Mouse (Mus musculus) kidney, postnatal 0 days (tissue): ENCODE data around the gene 9930021J03Rik. TPM values are rescaled to one million over a fixed set of nuclear protein-coding genes. Genes with fewer than 3 reads are reported as not detected.

Experiments used
- ATAC-seq: fragments of 200-750 bp; cut with Nextera tagmentation; replicated peaks from 2 replicates; pipeline ENCODE4 v1.8.0; 2017; ENCODE audit warnings: low read depth, moderate number of reproducible peaks, moderate TSS enrichment, moderate library complexity; ENCODE audit not compliant: low FRiP score
- DNase-seq: peaks from one replicate; pipeline ENCODE4 v3.0.0-alpha.2; 2016; ENCODE audit warnings: low spot score
- H3K27ac ChIP-seq: fragments of 300-500 bp; sonication (generic); 2 replicates; pipeline ENCODE4 v1.5.1; 2014; ENCODE audit warnings: mild to moderate bottlenecking
- H3K27me3 ChIP-seq: fragments of 300-500 bp; sonication (generic); 2 replicates; pipeline ENCODE4 v1.6.1; 2014; ENCODE audit warnings: low read length, mixed read lengths; ENCODE audit not compliant: insufficient read depth
- H3K36me3 ChIP-seq: fragments of 300-500 bp; sonication (generic); 2 replicates; pipeline ENCODE4 v1.6.1; 2014; ENCODE audit warnings: low read length, mixed read lengths; ENCODE audit not compliant: insufficient read depth
- H3K4me1 ChIP-seq: fragments of 300-500 bp; sonication (generic); replicated peaks from 2 replicates; pipeline ENCODE4 v1.6.1; 2014; ENCODE audit warnings: antibody characterized with exemption, low read length, mixed read lengths; ENCODE audit not compliant: insufficient read depth
- H3K4me2 ChIP-seq: fragments of 300-500 bp; sonication (generic); 2 replicates; pipeline ENCODE4 v1.6.1; 2014; ENCODE audit warnings: mild to moderate bottlenecking, low read length, moderate library complexity, mixed read lengths
- H3K4me3 ChIP-seq: fragments of 300-500 bp; sonication (generic); replicated peaks from 2 replicates; pipeline ENCODE4 v1.5.1; 2014; ENCODE audit warnings: low read depth, low read length
- H3K9ac ChIP-seq: fragments of 300-500 bp; sonication (generic); 2 replicates; pipeline ENCODE4 v1.6.1; 2014; ENCODE audit warnings: low read depth, low read length
- H3K9me3 ChIP-seq: fragments of 300-500 bp; sonication (generic); replicated peaks from 2 replicates; pipeline ENCODE4 v1.6.1; 2016; ENCODE audit warnings: low read length, inconsistent platforms, mixed read lengths
- CTCF ChIP-seq: IDR thresholded peaks from 2 replicates; pipeline ENCODE4 v1.5.1; 2016; ENCODE audit warnings: antibody characterized with exemption, low read depth, mild to moderate bottlenecking, moderate library complexity
- WGBS: fragments of 180-500 bp; shearing (Covaris S2); extraction: QIAGEN DNeasy Blood & Tissue Kit; methylation state at CpG from one replicate; pipeline ENCODE4 v1.1.7; 2014; 5-methylcytosine and 5-hydroxymethylcytosine counted together
- polyA plus RNA-seq: library from polyadenylated mRNA; unstranded; fragments of >200 nt; fragmentation: Nextera tagmentation; extraction: Ambion mirVana; gene quantifications from 2 replicates; pipeline ENCODE4 v1.2.1, GENCODE M21; 2015

The 9930021J03Rik gene
- polyA plus RNA-seq, 1 experiment from 2014 or later, result 5.9 TPM

GRCm38 (mm10) chr19:29664934-29665333 is 140.9 kb downstream of the 9930021J03Rik start:
- TF ChIP-seq CTCF, result no peak
- no peaks in the 10 kb centered on the region for H3K27me3 ChIP-seq
- 83% methylated on average over 5 of the region's 5 CpGs for WGBS
- DNase-seq, result no peak
- H3K4me1 ChIP-seq, result 0 out of 2 replicates have a peak, but pooled peaks cover 8% of the 10 kb centered on the region
- H3K4me3 ChIP-seq, result no peak overlapping the region
- no peak overlapping the region for H3K9ac ChIP-seq
- no peak overlapping the region for H3K4me2 ChIP-seq
- no peak overlapping the region for H3K27ac ChIP-seq
- no peak for ATAC-seq
- no peaks in the 10 kb centered on the region for H3K36me3 ChIP-seq
- no peaks in the 10 kb centered on the region for H3K9me3 ChIP-seq

Other genes with a start within 250 kb of the 9930021J03Rik start
- 22.9 and 25.6 TPM in 2 replicates for gene Ermp1, start 157.6 kb downstream of the 9930021J03Rik start, polyA plus RNA-seq
- not detected in 2 replicates for gene Mlana, start 108.2 kb downstream of the 9930021J03Rik start, polyA plus RNA-seq
- 12.8 and 14.2 TPM in 2 replicates for gene Ranbp6, start 7.0 kb upstream of the 9930021J03Rik start, polyA plus RNA-seq
- gene Il33, start 119.1 kb upstream of the 9930021J03Rik start, polyA plus RNA-seq, result 61.8 and 63.7 TPM in 2 replicates
- not detected in 2 replicates for gene Trpd52l3, start 197.8 kb upstream of the 9930021J03Rik start, polyA plus RNA-seq
- 47.6 TPM in 2 replicates for gene Uhrf2, start 224.5 kb upstream of the 9930021J03Rik start, polyA plus RNA-seq